Mouse (Mus musculus) spleen, postnatal 4 days (tissue): ENCODE measurements around the gene Stxbp6.

Experiments used
- DNase-seq, 2 experiments: peaks; one replicate each; pipeline ENCODE4 v3.0.0; 2022; ENCODE audit warnings: low spot score in 2 of 2

Gene Stxbp6

GRCm38 (mm10) chr12:44996274-44996673 is 78.2 kb downstream of the Stxbp6 start:
- no peak for DNase-seq

DNA sequence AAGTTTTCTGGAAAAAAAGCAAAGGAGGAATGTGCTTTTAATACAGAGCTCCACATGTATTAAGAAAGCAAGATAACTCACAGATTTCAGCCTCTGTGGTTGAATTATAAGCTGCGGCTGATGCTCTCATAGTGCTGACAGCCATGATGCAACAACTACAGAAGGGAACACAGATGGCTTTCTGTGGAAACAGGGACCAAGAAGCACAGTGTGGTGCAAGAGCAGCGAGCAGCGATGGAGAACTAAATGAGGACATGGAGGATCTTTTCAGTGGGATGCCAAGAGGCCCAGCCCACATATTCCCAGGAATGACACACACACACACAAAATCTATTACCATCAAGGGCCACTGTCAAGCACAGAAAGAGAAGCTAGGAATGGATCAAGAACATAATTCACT is 81.1 kb downstream of the Stxbp6 start:
- DNase-seq, result no peak

- no peak for DNase-seq
Measured at GRCm38 (mm10) chr12:44992847-44993246, 81.7 kb downstream of the Stxbp6 start.

- no peak for DNase-seq
Measured at GRCm38 (mm10) chr12:44990379-44990778, 84.1 kb downstream of the Stxbp6 start.

DNA sequence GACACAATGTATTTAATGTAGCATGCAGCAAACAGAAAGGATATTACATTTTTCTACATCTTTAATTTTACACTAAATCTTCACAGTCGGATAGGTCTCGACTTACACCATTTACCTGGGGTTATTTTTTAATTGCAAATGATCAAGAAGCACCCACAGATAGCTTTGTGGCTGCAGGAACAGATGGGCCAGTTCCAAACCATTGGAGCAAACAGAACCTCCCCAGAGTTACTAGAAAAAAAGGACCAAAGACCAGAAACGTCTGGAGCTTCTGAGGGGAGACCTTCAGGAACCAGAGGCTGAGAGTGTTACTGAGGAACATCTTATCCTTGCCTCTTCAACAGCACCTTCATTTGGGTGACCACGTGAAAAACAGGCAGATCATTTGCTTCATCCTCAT is 85.5 kb downstream of the Stxbp6 start:
- DNase-seq, result no peak

- no peak for DNase-seq
Measured at GRCm38 (mm10) chr12:44987762-44988161, 86.7 kb downstream of the Stxbp6 start.

GRCm38 (mm10) chr12:44979316-44979848 is 95.1 kb downstream of the Stxbp6 start:
- no peak for DNase-seq

DNA sequence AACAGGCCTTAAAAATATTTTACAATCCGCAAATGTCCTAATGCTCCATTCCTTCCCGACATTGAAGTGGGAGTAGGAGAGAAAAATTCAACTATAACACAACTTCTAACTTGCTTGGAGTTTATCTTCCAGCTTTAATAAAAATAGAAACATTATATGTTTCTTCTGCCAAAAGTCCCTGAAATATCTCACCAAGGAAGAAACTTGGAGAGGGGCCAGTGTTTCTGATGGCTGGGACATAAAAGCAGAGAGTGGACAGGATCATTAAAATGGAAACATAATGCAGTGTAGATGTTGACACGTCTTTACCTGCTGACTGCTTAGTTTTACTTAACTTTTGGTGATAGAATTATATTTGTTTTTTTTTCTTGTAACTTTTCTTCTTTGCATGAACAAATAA is 99.2 kb downstream of the Stxbp6 start:
- no peak for DNase-seq

GRCm38 (mm10) chr12:44971477-44971876 is 103.0 kb downstream of the Stxbp6 start:
- no peak for DNase-seq

- DNase-seq, result no peak
Measured at GRCm38 (mm10) chr12:44967448-44967847, 107.1 kb downstream of the Stxbp6 start.

DNA sequence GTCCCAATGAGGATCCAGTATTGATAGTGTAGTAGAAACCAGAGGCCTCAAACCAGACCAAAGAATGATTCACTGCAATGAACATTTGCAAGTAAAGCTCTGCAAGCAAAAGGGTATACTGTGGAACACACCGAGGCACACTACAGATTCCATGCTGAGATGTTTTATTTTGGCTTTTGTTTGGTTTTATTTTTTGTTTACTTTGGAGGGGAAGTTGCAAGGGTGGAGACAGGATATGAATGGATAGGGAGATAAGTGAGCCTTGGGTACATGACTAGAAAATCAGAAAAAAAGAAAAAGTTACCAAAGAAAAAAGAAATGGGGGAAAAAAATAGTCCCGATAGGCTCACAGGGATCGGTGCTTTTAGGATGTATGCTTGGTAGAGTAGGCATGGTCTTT is 117.0 kb downstream of the Stxbp6 start:
- DNase-seq, result no peak

DNA sequence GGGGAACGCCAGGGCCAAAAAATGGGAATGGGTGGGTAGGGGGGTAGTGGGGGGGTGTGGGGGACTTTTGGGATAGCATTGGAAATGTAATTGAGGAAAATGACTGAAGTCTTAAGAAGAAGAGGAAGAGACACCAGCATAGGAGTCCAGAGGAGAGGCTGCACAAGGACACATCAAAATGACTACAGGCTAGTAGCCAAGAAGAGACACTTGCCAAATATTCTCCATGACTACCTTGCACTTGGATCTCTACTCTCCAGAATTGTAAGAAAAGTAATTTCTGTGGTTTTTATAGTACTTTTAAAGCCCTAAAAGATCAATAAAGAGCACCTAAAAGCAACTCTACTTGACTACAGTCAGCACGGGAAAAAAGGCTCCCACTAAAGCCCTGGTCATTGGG is 121.4 kb downstream of the Stxbp6 start:
- no peak for DNase-seq

DNA sequence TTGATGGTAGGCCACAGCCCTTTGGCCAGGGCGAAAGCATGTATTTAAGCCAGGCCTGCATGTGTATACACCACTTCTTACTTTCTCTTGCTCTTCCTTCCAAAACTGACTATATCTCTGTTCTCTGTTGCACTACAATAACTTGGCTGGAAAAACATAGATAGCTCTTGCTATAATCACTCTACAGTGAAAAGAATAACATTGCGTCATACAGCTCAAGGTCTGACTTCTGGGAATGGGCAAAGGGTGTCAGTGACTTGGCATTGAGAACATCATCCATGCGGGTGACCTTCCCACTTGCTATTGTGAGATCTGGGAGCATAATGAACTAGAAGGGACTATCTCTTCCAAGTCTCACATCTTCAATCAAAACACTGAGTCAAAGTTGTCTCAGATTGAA is 122.4 kb downstream of the Stxbp6 start:
- no peak for DNase-seq

DNA sequence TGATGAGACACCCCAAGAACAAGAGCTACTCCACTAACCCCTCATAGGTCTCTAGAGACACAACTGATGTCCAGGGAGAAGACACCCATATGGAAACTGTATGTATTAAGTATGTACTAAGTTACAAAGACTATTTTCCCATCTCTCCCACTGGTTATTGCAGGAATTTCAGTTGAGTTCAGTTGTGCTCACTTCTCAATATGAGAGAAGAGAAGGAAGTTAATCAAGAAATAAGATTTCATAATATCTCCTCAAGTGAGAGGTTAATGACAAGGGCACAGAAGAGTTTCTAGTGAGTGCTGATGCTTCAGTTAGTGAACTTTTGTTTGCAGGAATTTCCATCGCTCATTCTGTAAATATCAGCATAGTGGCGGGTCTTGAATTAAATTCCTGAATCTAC is 124.0 kb downstream of the Stxbp6 start:
- DNase-seq, result no peak

GRCm38 (mm10) chr12:44947823-44948222 is 126.7 kb downstream of the Stxbp6 start:
- no peak for DNase-seq

DNA sequence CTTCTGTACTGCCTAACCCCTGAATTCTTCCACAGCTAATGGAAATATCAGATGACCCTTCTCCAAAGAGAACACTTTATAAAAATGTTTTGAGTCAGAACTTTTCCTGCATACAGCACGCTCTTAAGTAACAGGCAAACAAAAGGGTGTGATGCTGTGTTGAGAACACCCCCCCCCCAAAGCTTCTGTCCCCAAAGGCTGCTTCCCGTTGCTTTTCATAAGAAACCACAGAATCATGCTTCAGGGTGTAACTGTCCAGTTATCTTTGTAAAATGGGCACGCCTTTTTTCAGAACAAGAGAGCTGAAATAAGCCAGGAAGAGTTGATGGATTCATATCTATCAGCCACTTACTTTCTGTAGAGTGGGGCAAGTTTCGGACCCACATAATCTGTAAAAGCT is 134.2 kb downstream of the Stxbp6 start:
- no peak for DNase-seq

DNA sequence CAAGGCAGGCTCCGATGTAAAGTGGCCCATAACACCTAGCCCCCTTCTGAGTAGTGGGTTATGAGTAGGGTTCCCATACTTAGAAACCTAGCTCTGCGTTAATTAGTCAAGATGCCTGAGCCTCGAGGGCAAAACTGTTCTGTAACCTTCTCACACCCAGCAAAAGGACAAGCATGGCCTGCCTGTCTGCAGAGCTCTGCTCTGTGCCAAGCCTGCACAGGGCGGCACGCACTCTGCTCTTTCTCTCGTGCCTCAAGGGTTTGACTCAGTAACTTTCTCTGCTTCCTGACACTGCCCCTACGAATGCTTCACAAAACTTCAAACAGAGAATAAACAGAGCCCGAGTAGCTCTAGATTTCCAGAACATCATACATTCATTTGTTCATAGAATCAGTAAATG is 135.4 kb downstream of the Stxbp6 start:
- no peak for DNase-seq

- no peak for DNase-seq
Measured at GRCm38 (mm10) chr12:44932954-44933353, 141.6 kb downstream of the Stxbp6 start.

DNA sequence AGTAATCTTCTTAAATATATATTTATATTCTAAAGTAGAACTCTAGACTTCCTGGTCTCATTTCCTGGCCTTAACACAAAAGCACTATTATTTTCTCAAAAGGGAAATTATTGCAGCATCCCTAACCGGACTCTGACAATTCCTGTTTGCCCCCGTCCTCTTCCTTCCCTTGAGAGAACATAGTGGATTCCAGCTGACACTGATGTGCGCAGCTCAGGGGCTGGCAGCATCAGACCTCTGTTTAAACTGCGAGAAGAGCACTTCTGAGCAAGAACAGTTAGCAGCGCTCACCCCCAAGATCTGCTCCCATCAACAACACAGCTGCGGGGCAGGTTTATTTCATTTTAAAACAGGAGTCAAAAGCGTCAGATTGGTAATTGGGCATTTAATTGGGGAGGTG is 142.8 kb downstream of the Stxbp6 start:
- DNase-seq, result no peak

- DNase-seq, result no peak
Measured at GRCm38 (mm10) chr12:44928456-44928855, 146.1 kb downstream of the Stxbp6 start.

- no peak for DNase-seq
Measured at GRCm38 (mm10) chr12:44925901-44926300, 148.6 kb downstream of the Stxbp6 start.

DNA sequence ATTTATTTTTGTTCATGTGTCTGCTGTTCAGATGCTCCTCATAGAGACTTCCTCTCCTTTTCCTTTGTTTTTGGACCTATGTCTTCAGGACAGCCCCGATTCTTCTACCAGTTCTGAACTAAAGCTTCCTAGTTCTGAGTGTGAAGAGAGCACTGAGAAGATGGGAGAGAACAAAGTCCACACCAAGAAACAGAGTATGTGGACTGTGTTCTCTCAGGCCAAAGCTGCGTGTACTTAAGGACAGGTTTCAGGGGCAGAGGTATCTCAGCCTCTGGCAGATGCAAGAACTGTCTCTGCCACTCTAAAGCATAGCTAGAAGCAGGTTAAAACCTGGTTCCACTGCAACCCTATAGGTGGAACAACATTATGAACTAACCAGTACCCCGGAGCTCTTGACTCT is 151.2 kb downstream of the Stxbp6 start:
- no peak for DNase-seq

DNA sequence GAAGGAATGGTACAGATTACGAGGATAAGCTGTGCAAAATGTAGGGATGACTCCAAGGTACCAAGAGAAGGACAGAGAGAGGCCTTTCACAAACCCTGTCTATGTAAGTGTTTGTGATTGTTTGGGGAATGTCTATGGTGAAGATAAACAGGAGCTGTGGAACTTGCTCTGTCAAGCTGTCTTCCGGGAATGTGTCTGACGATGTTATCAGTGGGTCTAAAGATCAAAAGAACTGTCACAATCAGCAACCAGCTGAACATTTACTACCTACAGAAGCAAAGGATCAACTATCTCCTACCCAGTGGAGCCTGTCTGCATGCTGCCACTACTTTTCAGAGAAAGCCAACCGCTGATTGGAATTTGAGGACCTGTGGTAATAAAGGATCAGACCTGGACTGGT is 152.3 kb downstream of the Stxbp6 start:
- DNase-seq, result no peak

- DNase-seq, result no peak
Measured at GRCm38 (mm10) chr12:44919613-44920012, 154.9 kb downstream of the Stxbp6 start.

DNA sequence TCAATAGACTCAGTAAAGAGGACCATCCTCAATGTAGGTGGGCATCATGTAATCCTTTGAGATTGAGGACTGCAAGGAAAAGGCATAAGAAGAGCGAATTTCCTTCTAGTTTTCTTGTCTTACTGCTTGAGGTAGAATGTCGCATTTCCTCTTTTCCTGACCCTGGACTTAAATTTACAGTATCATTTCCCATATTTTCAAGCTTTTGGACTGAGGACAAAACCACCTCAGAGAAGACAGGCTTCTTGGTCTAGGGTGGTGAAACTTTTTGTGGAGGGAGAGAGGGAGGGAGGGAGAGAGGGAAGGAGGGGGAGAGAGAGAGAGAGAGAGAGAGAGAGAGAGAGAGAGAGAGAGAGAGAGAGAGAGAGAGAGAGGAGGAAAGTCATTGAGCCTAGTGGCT is 155.6 kb downstream of the Stxbp6 start:
- DNase-seq, result no peak
